Mouse (Mus musculus): Measurements from ENCODE around the gene Secisbp2l.

DNA sequence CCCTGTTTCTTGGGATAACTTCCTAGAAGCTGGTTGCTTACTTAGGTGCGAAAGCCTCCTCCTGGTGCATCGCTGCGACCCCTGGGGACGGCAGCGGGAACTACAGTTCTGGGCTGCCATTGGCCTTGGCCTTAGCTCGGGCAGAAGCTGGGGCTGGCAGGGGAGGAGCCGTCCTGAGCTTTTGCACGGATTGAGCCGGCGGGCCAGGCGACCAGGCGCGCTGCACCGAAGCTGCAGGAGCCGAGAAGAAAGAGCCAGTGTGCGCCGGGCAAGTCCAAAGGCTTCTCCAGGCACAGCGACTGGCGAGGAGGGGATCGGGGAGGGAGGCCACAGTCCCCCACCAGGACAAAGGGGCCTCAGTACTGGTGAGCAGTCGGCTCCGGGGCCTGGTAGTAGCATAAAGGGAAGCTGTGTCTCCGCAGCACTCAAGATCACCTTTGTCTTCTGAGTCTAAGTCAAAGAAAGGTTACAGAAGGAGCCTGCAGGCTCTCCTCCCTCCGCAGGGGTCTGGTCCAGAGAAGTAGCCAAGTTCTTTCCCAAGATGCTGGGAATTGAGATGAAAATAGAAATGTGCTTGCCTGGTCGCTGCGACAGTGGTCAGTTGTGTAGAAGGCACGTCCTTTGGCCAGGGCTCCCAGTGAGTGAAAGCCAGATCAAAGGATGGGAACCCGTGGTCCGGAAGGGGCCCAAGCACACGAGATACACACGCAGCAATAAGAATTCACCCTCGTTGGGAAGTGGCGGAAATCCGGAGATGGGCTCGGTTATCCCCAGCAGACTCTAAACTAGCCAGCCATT is 50.7 kb downstream of the Secisbp2l start:
- TF ChIP-seq CTCF (IDR thresholded peaks at IDR 0.05; ENCODE audit: low read depth) (peak; percentile 98), EP300 (optimal IDR thresholded peaks at IDR 0.05) (no peak)
